Mouse (Mus musculus) cerebellum, adult 18-20 months (tissue): ENCODE measurements around the gene Nelfa.
"Not testable (repeated sequence)": the region's sequence is repeated elsewhere in the genome, so short reads cannot be mapped to it uniquely, and the experiment has no call there.

ENCODE experiments used
- DNase-seq, 2 experiments: peaks; one replicate each; pipeline ENCODE4 v3.0.0; 2021

The Nelfa gene

DNA sequence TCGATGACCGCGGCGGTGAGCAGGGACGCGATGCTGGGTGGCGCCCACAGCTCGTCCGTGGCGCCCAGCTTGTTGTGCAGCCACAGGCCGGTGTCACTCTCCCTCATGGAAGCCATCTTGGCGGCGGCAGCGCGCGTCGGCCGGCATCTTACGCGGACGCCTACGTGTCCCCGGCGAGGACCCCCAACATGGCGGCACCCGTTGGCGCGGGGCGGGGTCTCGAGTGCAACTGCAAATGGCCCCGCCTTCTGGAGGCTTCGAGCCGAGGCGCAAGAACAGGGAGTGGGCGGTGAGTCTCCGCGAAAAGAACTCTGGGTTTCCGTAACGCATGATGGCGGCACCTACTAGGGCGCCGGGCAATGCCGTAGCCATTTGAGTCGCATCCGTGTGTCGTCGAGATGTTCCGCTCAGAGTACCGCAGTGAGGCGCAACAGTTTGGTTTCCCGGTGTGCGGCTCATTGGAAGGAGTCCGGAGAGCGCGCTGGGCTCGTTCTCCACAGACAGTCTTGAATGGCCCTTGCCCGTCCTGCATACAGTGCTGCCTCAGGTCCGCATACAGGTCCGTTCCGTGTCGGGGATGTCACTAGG lies at the start of gene Nelfa:
TSS of gene Nelfa (minus strand) at position 294 of the 588 bp plus-strand sequence.
- DNase-seq = peak; percentile 98 to 99

DNA sequence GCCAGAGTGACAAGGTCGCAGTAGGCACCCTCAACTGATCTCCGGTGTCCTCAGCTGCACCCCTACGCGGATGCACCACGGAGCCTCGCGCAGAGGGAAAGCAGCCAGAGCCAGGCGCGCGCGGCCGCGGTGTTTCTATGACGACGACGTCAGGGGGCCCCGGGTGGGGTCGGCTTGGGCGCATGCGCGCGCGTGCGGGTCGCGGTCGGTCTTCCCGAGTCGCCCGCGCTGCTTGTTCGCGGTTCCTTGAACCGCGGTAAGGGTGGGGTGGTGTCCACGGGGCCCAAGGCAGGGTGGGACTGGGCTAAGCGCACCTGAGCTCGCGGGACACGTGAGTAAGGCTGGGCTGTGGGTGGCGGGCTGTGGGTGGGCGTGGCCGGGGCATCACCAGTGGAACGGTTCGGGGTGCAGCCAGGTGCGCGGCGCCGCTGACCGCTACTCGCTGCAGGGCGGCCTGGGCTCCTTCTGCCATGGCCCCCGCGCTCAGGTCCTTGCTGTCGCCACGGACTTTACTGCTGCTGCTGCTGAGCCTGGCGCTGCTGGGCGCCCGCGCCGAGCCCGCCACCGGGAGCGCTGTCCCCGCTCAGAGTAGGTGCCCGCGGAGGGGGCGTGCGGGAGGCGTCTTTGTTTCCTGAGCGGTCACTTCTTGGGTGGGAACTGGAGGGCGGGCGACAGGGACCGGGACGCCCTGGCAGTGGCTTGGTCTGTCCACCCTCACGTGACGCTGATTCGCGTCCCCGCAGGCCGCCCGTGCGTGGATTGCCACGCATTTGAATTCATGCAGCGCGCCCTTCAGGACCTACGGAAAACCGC lies 47.3 kb upstream of the Nelfa start, which contains the start of gene Gm1673:
TSS of gene Gm1673 (plus strand) at position 125 of the 813 bp plus-strand sequence.
- peak; percentile 88 to 91 for DNase-seq

GRCm38 (mm10) chr5:33982731-33983259 lies 46.6 kb upstream of the Nelfa start:
- no peak for DNase-seq

DNA sequence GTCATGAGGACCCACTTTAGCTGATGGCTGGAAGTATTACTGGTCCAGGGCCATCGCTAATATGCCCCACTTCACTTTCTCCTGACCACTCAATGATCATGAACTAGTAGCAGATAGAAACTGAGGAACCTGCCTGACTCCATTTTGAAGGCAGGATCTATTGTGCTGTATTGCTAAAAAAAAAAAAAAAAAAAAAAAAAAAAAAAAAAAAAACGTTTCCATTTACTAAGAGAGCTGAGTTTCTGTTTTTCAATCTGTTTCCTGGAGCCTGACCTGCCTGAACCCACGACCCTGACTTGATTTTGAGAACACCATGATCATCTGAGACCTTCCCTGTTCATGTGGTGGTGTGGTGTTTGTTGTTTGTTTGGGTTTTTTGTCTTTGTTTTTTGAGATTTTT lies 40.1 kb upstream of the Nelfa start:
- no peak for DNase-seq

DNA sequence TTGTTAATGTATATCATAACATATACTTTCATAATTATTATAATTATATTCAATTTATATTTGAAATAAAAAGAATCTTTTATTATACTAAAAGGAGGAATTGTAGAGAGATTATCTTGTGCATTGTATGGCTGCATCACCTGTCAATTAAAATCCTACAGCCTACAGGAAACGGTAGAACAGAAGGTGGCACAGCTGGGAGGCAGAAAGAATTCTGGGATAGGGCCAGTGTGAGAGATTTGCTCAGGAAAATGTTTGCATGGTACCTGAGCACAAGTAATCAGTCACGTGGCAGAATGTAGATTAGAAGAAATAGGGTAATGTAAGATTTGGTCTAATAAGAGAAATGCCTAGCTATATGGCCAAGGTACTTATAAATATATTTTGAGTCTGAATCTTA lies 38.5 kb upstream of the Nelfa start:
- peak; percentile 33 to 50 for DNase-seq

- no peak for DNase-seq
Measured at GRCm38 (mm10) chr5:33959382-33959781, 23.2 kb upstream of the Nelfa start.

GRCm38 (mm10) chr5:33955868-33956267 lies 19.7 kb upstream of the Nelfa start:
- DNase-seq = no peak

GRCm38 (mm10) chr5:33954354-33954753 lies 18.1 kb upstream of the Nelfa start:
- peak; percentile 88 to 92 for DNase-seq

GRCm38 (mm10) chr5:33953471-33954185 lies 17.4 kb upstream of the Nelfa start:
- DNase-seq = peak; percentile 43 to 49

GRCm38 (mm10) chr5:33948314-33948713 lies 12.1 kb upstream of the Nelfa start:
- no peak for DNase-seq

DNA sequence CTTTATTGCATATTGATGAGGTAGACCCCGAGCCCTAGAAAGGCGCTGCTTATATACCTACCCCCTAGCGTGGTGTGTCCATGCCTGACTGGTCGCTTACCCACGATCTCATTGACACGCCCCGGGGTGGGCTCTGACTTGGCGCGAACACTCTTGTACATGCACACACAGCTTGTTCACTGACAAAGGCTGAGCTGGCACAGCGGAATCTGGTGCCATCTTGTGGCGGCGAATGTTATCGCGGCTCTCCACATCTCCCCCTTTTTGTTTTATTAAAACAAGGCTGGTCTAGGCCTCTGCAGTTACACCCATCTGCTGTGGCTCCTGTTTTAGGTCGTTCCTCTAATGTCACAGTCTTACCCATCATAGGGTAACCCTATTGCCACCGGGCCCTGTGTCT lies 10.8 kb upstream of the Nelfa start:
- DNase-seq = not testable (repeated sequence)

DNA sequence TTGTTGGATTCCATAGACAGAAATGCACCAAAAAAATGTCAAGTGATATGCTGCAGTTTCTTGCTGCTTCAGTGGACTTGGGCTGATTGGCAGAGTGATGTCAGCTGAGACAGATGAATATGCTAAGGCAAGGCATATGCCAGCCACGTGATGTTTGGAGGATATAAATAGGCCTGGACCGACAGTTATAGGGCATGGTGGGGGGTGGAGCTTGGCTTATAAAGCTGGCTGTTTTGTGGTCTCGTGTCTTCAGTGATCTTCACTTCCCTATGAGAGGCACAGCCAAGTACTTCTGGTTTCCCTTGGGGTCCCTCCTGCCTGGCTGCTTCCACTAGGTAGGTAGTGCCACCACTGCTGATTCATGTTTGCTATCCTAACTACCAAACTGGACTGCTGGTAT lies 2.2 kb upstream of the Nelfa start:
- DNase-seq = no peak

GRCm38 (mm10) chr5:33937230-33937629 lies 1.0 kb upstream of the Nelfa start:
- no peak for DNase-seq

DNA sequence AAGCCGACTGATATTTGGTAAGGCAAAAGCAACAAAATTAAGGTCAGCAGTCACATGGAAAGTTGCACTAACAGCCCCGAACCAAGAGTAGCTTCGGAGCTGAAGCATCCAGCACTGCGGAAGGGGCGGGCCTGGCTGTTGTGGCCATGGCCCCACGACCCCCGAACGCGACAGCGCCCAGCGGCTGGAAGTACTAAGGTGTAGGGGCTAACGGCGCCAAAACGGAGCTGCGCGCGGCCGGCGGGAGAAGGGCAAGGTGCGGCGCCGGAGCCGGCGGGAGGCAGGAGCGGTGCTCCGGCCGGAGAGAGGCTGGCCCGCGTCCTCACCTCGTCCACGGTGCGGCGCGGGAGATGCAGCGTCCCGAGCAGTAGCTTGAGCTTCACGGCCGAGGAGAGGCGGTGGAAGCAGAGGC lies 507 bp downstream of the Nelfa start:
- no peak for DNase-seq

GRCm38 (mm10) chr5:33934877-33935276 lies 1.3 kb downstream of the Nelfa start:
- DNase-seq = no peak

DNA sequence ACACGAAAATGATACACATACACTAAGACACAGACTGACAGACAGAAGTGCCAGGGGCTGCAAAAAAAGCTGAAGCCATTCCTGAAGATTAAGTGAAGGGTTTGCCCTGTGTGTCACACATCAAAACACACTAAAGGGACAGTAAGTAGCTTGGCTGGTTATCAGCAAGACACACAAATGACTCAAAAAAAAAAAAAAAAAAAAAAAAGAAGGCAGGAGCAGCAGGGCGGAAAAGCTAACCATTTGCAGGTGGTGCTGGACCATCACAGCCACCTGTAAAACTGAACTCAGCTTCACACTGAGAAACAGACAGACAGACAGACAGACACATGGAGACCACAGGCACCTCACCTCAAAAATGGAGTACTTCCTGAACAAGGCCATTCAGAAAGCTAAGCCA lies 2.1 kb downstream of the Nelfa start:
- DNase-seq = no peak

DNA sequence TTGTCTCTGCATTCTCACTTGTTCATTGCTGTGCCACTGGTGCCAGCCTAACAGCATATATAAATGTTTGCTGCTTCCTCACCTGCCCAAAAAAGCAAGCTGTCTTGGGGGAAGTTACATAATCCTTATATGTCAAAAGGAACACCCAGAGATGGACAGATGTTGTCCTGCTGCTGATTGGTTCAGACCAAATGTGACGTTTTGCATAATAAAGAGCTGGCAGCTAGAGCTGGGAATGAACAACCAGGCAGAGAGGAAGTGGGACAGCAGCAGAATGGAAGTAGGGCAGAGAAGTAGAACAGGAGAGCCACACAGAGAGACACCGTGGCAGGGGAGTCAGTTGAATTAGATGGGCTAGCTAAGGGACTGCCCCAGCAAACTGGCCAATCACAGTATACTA lies 3.8 kb downstream of the Nelfa start:
- no peak for DNase-seq

- peak; percentile 37 to 52 for DNase-seq
Measured at GRCm38 (mm10) chr5:33926170-33926569, 10.0 kb downstream of the Nelfa start.

DNA sequence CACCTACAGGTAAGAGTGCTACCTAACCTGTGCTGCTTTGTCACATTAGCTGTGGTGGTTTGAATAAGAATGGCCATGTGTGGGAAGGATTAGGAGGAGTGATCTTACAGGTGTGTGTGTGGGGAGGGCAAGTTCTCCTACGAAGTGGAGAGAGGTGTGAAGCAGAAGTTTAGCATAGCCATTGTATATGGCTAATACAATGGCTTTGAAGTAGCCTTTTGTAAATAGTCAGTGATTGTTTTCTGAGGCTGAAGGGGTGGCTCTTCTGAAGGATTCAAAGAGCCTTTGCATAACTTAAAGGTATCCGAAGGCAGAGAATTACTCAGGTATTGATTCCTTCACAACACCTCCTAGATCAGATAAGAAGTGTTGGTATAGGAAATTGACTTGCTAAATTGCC lies 13.6 kb downstream of the Nelfa start:
- no peak for DNase-seq

DNA sequence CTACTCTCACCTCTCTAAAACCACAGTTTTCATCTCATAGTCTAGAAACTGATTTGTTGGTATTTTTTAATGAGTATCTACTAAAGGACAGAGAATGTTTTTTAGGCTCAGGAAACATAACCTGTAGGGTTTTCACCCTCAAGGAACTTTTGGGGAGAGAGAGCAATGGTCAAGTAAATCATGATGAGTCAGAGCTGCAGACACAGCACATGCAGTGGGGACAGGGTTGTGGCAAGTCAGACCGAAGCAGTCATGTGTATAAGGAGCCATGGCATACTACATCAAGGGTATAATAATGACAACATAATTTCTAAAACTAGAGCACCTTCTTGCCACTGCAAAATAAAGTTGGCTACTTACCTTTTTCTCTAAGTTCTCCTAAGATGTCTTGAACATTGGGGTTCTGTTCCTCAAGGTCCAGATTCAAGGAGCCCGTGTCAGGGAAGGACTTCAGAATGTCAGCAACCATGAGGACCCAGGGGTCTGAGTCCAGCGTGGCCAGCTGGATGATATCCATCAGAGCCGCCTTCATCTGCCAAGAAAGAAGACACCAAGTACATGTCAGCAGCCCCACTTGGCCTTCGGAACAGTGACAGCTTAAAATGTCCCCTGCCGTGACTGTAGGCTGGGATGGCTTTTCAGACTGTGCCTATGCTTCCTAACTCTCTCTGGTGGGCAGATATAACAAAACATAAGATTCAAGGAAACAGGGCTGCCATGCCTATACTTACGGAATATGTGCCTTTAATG lies 14.6 kb downstream of the Nelfa start:
- DNase-seq = peak; percentile 48 to 53

GRCm38 (mm10) chr5:33920924-33921323 lies 15.3 kb downstream of the Nelfa start:
- no peak for DNase-seq

- DNase-seq = no peak
Measured at GRCm38 (mm10) chr5:33920037-33920436, 16.2 kb downstream of the Nelfa start.

DNA sequence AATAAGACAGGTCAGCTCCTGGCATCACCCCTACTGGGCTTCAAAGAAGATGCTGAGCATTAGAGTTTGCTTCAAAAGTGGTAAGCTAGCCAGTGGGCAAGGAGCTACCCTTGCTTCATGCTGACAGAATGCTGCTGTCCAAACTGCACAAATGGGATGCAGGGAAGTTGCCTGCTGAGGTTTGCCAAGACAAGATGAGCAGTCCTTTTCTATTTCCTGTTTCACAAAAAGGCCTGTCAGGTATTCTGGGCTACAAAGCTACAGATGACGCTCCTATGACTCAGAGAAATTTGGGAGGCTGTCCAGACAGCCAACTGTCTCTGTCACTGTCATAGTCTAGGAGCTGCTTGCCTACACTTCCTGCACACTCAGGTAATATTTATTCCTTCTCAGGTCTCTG lies 16.7 kb downstream of the Nelfa start:
- DNase-seq = peak; percentile 75 to 87
